Mouse (Mus musculus) erythroblast, embryonic 14.5 days (primary cell): ENCODE results near the gene Spata5. TPM values are rescaled to one million over a fixed set of nuclear protein-coding genes. Genes with fewer than 3 reads are reported as not detected.
A peak's percentile ranks its signal among the peaks of the same experiment; 100 is the strongest.

Source experiments
- H3K27me3 ChIP-seq: 2 replicates; pipeline ENCODE4 v1.6.1; 2012; ENCODE audit warnings: inconsistent platforms; ENCODE audit not compliant: control insufficient read depth
- H3K36me3 ChIP-seq: 2 replicates; pipeline ENCODE4 v1.6.1; 2012; ENCODE audit warnings: mild to moderate bottlenecking, inconsistent platforms; ENCODE audit not compliant: control insufficient read depth
- H3K4me1 ChIP-seq: 2 replicates; pipeline ENCODE4 v1.6.1; 2012; ENCODE audit warnings: inconsistent platforms; ENCODE audit not compliant: control insufficient read depth
- H3K4me3 ChIP-seq: replicated peaks from 2 replicates; pipeline ENCODE3; 2012; ENCODE audit warnings: moderate library complexity, mild to moderate bottlenecking, inconsistent platforms
- H3K9me3 ChIP-seq: 2 replicates; pipeline ENCODE4 v1.6.1; 2012; ENCODE audit warnings: low read length, inconsistent platforms, mixed read lengths; ENCODE audit not compliant: control insufficient read depth
- GATA1 ChIP-seq: IDR thresholded peaks from 2 replicates; pipeline ENCODE4 v1.6.1; 2012; ENCODE audit warnings: low read length, inconsistent platforms, mixed read lengths
- TAL1 ChIP-seq: IDR thresholded peaks from 3 replicates; pipeline ENCODE4 v1.6.1; 2012; ENCODE audit warnings: low read length, inconsistent platforms, mixed read lengths
- polyA plus RNA-seq: library from polyadenylated mRNA; stranded (reverse); fragments of >175 nt; gene quantifications from 2 replicates; pipeline ENCODE4 v1.2.3, GENCODE M21; 2012

Gene Spata5
- polyA plus RNA-seq, 1 experiment = 0.21 TPM

DNA sequence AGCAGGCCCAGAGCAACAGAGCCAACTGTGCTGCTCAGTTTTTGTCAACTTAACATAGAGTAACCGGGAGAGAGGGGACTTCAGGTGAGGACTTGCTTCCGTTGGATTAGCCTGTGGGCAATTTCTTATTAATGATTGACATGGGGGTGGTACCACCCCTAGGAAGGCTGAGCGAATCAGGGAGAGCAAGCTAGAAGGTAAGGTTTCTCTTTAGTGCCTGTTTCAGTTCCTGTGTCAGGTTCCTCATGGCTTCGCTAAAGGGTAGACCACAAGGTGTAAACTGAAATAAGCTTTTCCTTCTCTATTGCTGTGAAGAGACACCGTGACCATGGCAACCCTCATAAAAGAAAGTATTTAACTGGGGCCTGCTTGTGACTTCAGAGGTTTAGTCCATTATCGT is 32.4 kb upstream of the Spata5 start:
- TF ChIP-seq GATA1 = no peak
- Histone ChIP-seq H3K36me3 (no peaks in the 10 kb centered on the region), H3K4me3 (no peak overlapping the region), H3K27me3 (no peaks in the 10 kb centered on the region), H3K9me3 (no peaks in the 10 kb centered on the region), H3K4me1 (no peaks in the 10 kb centered on the region)

DNA sequence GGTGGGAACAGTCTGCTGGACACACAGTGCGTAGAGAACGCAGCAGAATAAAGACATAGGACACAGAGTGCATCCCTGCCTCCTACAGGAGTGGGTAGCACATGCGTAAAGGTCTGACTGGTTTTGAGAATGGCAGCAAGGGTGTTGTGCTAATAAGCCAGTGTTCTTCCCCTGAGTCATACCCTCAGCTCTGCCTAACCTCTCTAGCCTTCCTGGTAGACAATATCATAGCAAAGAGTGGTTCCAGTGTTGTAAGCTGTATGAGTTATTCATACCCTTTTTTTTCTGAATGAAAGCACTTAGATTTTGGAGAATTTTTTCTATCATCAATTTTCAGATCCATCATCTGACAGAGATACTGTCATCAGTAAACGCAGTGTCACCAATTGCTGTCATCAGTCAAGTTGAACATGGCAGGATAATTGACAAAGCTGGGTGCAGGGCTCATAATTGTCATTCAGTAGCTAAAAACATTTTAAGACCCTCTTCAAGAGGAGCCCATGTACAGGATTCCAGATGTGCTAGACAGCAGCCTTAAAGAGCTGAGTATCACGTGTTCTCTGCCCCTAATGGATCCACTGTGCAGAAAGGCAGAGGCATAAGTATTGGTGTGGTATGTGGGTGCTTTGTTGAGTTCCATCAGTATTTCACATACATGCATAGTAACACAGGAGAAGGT is 22.6 kb upstream of the Spata5 start:
- no peaks in the 10 kb centered on the region for H3K27me3 ChIP-seq
- H3K9me3 ChIP-seq = no peaks in the 10 kb centered on the region
- no peaks in the 10 kb centered on the region for H3K36me3 ChIP-seq
- H3K4me1 ChIP-seq = no peaks in the 10 kb centered on the region
- TF ChIP-seq GATA1 (no peak), TAL1 (no peak)
- H3K4me3 ChIP-seq = no peak overlapping the region

DNA sequence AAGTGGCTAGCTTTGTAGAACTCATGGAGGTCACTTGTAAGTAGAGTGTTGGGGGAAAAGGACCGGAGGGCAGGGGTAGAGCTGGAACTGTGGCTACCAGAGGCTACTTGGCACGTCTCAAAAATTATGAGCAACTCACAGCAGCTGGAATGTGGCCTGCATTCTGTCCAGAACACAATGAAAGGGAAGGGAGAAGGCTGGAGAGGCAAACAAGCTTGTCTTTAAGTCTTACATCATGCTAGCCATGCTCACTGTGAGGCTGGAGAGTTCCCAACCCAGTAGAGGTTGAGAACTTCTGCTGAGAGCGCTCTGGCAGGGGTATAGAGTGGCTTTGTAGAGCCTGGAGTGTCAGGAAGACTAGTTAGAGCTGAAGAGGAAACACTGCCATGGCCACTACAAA is 22.1 kb upstream of the Spata5 start:
- no peaks in the 10 kb centered on the region for H3K27me3 ChIP-seq
- no peaks in the 10 kb centered on the region for H3K9me3 ChIP-seq
- H3K4me1 ChIP-seq = no peaks in the 10 kb centered on the region
- no peaks in the 10 kb centered on the region for H3K36me3 ChIP-seq
- TF ChIP-seq TAL1 (no peak), GATA1 (no peak)
- no peak overlapping the region for H3K4me3 ChIP-seq

DNA sequence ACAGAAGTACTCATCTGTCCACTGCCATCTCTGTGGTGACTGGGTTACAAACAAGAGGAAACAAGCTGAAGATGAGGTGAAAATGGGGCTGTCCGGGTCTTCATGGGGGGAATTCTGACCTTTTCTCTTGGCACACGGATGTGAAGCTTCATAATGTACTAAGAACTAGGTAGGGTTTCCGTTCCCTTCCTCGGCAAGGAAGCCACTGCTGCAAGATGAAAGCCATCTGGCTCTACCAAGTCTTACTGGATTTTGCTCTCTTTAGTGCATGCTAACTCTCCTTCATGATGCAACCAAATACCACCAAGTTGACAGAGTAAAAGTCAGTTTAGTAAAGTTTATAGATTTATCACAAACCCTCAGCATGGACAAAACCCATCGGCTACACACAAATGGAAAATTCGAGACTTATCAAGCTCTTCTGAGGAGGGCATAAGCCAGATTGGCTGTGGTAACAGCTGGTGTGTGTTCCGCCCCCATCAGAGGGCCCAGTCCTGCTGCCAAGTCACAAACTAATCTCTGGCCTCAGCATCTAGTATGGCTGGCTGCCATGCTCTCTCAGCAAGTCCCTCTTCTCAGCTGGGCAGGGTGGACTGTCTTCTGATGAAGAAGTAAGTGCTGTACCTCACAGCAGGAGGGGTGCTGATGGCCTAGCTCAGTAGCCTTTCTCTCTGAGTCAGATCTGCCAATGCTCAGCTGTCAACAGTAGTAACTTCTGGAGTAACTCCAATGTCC is 20.9 kb upstream of the Spata5 start:
- no peak for TF ChIP-seq GATA1
- no peak for TF ChIP-seq TAL1
- Histone ChIP-seq H3K9me3 (no peaks in the 10 kb centered on the region), H3K4me3 (no peak overlapping the region), H3K4me1 (no peaks in the 10 kb centered on the region), H3K27me3 (no peaks in the 10 kb centered on the region), H3K36me3 (no peaks in the 10 kb centered on the region)

DNA sequence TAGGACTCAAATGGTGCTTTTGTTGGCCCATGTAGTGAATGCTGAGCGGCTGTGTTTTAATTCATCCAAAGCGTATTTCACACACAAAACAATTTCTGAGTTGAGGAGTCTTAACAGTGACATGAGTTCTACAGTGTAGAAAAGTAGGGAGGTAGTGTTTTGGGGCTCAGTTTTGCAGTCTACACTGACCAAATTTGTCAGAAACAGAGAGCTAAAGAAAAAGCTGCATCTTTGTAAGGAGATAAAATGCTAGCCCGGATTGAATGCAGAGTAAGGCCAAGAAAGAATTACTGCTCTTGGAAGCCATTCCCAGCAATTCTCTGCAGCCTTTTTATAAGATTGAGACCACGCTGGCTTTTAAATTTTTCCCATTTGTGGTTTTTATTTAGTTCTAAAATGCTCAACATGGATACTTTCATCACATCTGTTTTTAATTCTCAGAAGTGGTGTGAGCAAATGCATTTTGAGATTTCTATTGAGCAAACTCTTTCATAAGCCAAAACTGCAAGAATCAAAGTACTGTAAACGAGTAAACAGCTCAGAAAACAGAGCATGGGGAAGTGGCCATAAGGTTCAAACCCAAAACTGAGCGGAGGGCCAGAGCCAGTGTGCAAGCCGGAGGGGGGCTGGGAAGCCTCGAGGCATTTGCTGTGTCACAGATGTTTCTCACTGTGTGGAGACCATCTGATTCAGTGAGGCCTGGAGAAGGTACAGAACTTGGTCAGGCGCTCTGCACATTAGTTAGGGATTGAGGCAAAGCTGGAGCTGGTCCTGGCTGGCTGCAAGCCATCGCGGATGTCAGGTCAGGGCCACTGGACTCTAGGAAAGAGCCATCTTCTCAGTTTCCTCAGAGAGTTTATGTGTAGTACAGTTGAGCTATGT is 17.7 kb upstream of the Spata5 start:
- no peaks in the 10 kb centered on the region for H3K9me3 ChIP-seq
- no peak for TF ChIP-seq TAL1
- no peak for TF ChIP-seq GATA1

DNA sequence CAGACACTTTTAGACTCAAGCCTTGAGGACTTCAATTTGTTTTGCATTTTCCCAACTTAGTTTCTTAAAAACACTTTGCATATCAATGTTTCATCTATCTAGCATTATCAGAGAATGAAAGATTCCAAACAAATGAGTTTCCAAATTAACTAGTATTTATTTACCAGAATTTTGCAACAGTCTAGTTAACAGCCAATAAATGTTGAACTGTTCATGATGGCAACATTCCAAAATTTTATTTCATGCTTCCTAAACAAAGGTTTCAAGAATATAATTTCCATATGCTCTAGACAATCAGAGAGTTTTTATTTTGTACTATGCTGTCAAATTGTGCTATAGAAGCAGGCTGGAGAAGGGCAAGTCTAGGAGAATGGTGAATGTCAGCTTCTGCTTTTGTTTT is 12.1 kb upstream of the Spata5 start:
- no peaks in the 10 kb centered on the region for H3K9me3 ChIP-seq
- no peaks in the 10 kb centered on the region for H3K4me1 ChIP-seq
- 0 out of 2 replicates have a peak, but pooled peaks cover 2% of the 10 kb centered on the region for H3K36me3 ChIP-seq
- no peak for TF ChIP-seq GATA1
- no peak for TF ChIP-seq TAL1
- no peak overlapping the region for H3K4me3 ChIP-seq
- no peaks in the 10 kb centered on the region for H3K27me3 ChIP-seq

More for the DNA sequence above, 17.7 kb upstream of the Spata5 start:
- H3K36me3 ChIP-seq = 0 out of 2 replicates have a peak, but pooled peaks cover 2% of the 10 kb centered on the region
- no peaks in the 10 kb centered on the region for H3K27me3 ChIP-seq
- H3K4me1 ChIP-seq = no peaks in the 10 kb centered on the region
- no peak overlapping the region for H3K4me3 ChIP-seq

DNA sequence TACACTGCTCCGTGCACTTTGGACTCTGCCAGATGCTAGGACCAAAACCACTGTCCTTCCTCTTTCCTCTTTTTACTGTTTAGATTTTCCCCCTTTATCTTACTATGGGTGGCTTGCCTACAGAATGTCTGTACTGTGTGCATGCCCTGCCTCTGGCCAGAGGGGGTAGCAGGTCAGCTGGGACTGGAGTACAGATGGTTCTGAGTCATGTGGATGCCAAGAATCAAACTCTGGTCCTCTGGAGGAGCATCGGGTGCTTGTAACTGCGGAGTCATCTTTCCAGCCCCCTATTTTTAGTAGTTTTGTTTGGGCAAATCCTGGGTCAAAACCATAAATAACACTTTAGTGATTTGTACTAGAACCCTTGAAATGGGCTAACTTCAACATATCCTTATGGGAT is 6.2 kb upstream of the Spata5 start:
- TF ChIP-seq TAL1 (no peak), GATA1 (no peak)
- Histone ChIP-seq H3K9me3 (no peaks in the 10 kb centered on the region), H3K4me1 (peaks cover 3% of the 10 kb centered on the region), H3K27me3 (no peaks in the 10 kb centered on the region), H3K36me3 (no peaks in the 10 kb centered on the region), H3K4me3 (no peak overlapping the region)

DNA sequence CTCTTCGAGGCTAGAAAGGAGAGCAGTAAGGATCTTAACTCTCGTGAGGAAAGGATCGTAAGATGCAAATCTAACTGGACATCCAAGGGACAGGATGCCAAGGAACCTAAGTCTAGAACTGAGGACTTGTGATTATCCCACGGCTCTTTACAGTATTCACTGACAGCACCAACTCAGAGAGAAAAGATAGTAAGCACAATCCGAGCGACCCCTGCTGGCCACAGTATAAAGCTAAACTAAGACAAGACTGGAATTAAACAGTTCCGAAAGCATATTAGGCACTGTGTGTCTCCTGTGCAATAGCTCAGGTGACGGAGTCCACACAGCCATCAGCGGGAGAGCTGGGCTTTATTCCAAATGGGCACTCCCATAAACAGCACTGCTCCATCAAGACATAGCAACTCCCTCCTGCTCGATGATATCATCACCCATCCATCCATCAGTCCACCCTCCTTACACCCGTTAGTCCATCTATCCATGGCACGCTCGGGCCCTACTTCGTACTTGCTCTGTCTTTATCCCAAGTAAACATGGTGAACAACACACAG is 5.2 kb upstream of the Spata5 start:
- no peaks in the 10 kb centered on the region for H3K27me3 ChIP-seq
- TF ChIP-seq GATA1 (no peak), TAL1 (no peak)
- H3K36me3 ChIP-seq = no peaks in the 10 kb centered on the region
- H3K4me1 ChIP-seq = peaks cover 11% of the 10 kb centered on the region
- H3K4me3 ChIP-seq = no peak overlapping the region
- H3K9me3 ChIP-seq = no peaks in the 10 kb centered on the region

DNA sequence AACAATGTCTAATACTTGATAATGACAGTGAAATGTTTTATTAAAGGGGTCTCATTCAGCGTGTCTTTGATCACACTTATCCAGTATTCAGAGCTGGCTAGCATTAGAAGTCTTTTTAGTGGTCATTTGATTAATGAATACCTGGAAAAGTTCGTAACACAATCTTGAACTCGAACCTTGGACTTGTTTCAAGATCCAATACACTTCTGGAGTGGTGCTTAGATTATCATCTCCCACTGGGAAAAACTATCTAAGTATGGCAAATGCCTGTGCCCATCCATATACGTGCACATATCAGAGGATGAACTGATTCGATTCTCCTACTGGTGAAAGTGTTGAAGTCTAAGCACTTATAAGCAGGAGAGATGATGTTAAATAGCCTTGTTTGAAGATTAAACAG is 1.4 kb upstream of the Spata5 start:
- peak overlapping the region; percentile 78 for H3K4me3 ChIP-seq

More for the DNA sequence above, 1.4 kb upstream of the Spata5 start:
- Histone ChIP-seq H3K4me1 (peaks cover 28% of the 10 kb centered on the region), H3K27me3 (no peaks in the 10 kb centered on the region), H3K36me3 (peaks cover 2% of the 10 kb centered on the region), H3K9me3 (no peaks in the 10 kb centered on the region)
- TF ChIP-seq GATA1 (no peak), TAL1 (no peak)
